Mouse (Mus musculus): ENCODE data around the gene Eva1b. TPM values are rescaled to one million over a fixed set of nuclear protein-coding genes. Genes with fewer than 3 reads are reported as not detected.

The Eva1b gene
- polyA plus RNA-seq, 1 experiment from 2014 or later = 29.0 TPM

GRCm38 (mm10) chr4:126104261-126105075, 43.1 kb upstream of the Eva1b start:
- peak overlapping the region; percentile 92 for H3K9ac ChIP-seq (ENCODE audit: low read depth, low read length)
- no peaks in the 10 kb centered on the region for H3K27me3 ChIP-seq (replicated peaks; ENCODE audit: control insufficient read depth, insufficient read depth, low read length)
- no peaks in the 10 kb centered on the region for H3K9me3 ChIP-seq (ENCODE audit: control insufficient read depth)
- H3K4me1 ChIP-seq (replicated peaks; ENCODE audit: control insufficient read depth, insufficient read depth, low read length) = peaks cover 14% of the 10 kb centered on the region
- TF ChIP-seq CTCF (IDR thresholded peaks at IDR 0.05; ENCODE audit: low read depth) = no peak
- H3K36me3 ChIP-seq (ENCODE audit: control insufficient read depth, insufficient read depth) = no peaks in the 10 kb centered on the region
- H3K27ac ChIP-seq (ENCODE audit: low read depth, low read length) = peak overlapping the region; percentile 89
- peak overlapping the region; percentile 98 for H3K4me3 ChIP-seq (ENCODE audit: low read depth, low read length)
- ATAC-seq = peak; percentile 34
- 2% methylated on average over 34 of the region's 34 CpGs for WGBS
- peak overlapping the region; percentile 71 for H3K4me2 ChIP-seq (replicated peaks; ENCODE audit: low read depth)

GRCm38 (mm10) chr4:126105131-126105783, 42.3 kb upstream of the Eva1b start:
- peak overlapping the region; percentile 98 for H3K4me3 ChIP-seq (ENCODE audit: low read depth, low read length)
- H3K27ac ChIP-seq (ENCODE audit: low read depth, low read length) = no peak overlapping the region; the same call in 1 of the 2 replicates
- no peak overlapping the region for H3K9ac ChIP-seq (ENCODE audit: low read depth, low read length)
- H3K27me3 ChIP-seq (replicated peaks; ENCODE audit: control insufficient read depth, insufficient read depth, low read length) = no peaks in the 10 kb centered on the region
- peaks cover 15% of the 10 kb centered on the region for H3K4me1 ChIP-seq (replicated peaks; ENCODE audit: control insufficient read depth, insufficient read depth, low read length)
- ATAC-seq = no peak
- 64% methylated on average over 7 of the region's 7 CpGs for WGBS
- TF ChIP-seq CTCF (IDR thresholded peaks at IDR 0.05; ENCODE audit: low read depth) = no peak
- no peaks in the 10 kb centered on the region for H3K9me3 ChIP-seq (ENCODE audit: control insufficient read depth)
- H3K4me2 ChIP-seq (replicated peaks; ENCODE audit: low read depth) = peak overlapping the region; percentile 71
- H3K36me3 ChIP-seq (ENCODE audit: control insufficient read depth, insufficient read depth) = no peaks in the 10 kb centered on the region

- Histone ChIP-seq H3K9me3 (ENCODE audit: control insufficient read depth) (no peaks in the 10 kb centered on the region), H3K27ac (ENCODE audit: low read depth, low read length) (no peak overlapping the region), H3K9ac (ENCODE audit: low read depth, low read length) (0 out of 2 replicates have a peak overlapping the region, but pooled peaks have one; percentile 11), H3K4me1 (replicated peaks; ENCODE audit: control insufficient read depth, insufficient read depth, low read length) (peaks cover 20% of the 10 kb centered on the region), H3K36me3 (ENCODE audit: control insufficient read depth, insufficient read depth) (no peaks in the 10 kb centered on the region), H3K4me2 (replicated peaks; ENCODE audit: low read depth) (no peak overlapping the region), H3K27me3 (replicated peaks; ENCODE audit: control insufficient read depth, insufficient read depth, low read length) (no peaks in the 10 kb centered on the region), H3K4me3 (ENCODE audit: low read depth, low read length) (no peak overlapping the region)
- WGBS = 63% methylated on average over 8 of the region's 8 CpGs
- ATAC-seq = no peak
- no peak for TF ChIP-seq CTCF (IDR thresholded peaks at IDR 0.05; ENCODE audit: low read depth)
These were observed 39.3 kb upstream of the Eva1b start for GRCm38 (mm10) chr4:126108061-126108740.

- no peak for TF ChIP-seq CTCF (IDR thresholded peaks at IDR 0.05; ENCODE audit: low read depth)
- ATAC-seq = no peak
- Histone ChIP-seq H3K27ac (ENCODE audit: low read depth, low read length) (peak overlapping the region; percentile 70), H3K27me3 (replicated peaks; ENCODE audit: control insufficient read depth, insufficient read depth, low read length) (no peaks in the 10 kb centered on the region), H3K9ac (ENCODE audit: low read depth, low read length) (no peak overlapping the region), H3K4me2 (replicated peaks; ENCODE audit: low read depth) (peak overlapping the region; percentile 33), H3K4me3 (ENCODE audit: low read depth, low read length) (no peak overlapping the region), H3K36me3 (ENCODE audit: control insufficient read depth, insufficient read depth) (no peaks in the 10 kb centered on the region), H3K9me3 (ENCODE audit: control insufficient read depth) (no peaks in the 10 kb centered on the region), H3K4me1 (replicated peaks; ENCODE audit: control insufficient read depth, insufficient read depth, low read length) (peaks cover 20% of the 10 kb centered on the region)
- 59% methylated on average over 10 of the region's 10 CpGs for WGBS
These were observed 37.8 kb upstream of the Eva1b start for GRCm38 (mm10) chr4:126109613-126110373.

- H3K36me3 ChIP-seq (ENCODE audit: control insufficient read depth, insufficient read depth) = no peaks in the 10 kb centered on the region
- H3K9me3 ChIP-seq (ENCODE audit: control insufficient read depth) = no peaks in the 10 kb centered on the region
- no peak overlapping the region for H3K9ac ChIP-seq (ENCODE audit: low read depth, low read length)
- H3K4me1 ChIP-seq (replicated peaks; ENCODE audit: control insufficient read depth, insufficient read depth, low read length) = peaks cover 17% of the 10 kb centered on the region
- ATAC-seq = peak; percentile 50
- H3K27me3 ChIP-seq (replicated peaks; ENCODE audit: control insufficient read depth, insufficient read depth, low read length) = no peaks in the 10 kb centered on the region
- H3K27ac ChIP-seq (ENCODE audit: low read depth, low read length) = peak overlapping the region; percentile 70
- H3K4me2 ChIP-seq (replicated peaks; ENCODE audit: low read depth) = peak overlapping the region; percentile 33
- WGBS = 25% methylated on average over 12 of the region's 12 CpGs
- peak; percentile 64 for TF ChIP-seq CTCF (IDR thresholded peaks at IDR 0.05; ENCODE audit: low read depth)
- no peak overlapping the region for H3K4me3 ChIP-seq (ENCODE audit: low read depth, low read length)
These were observed 37.0 kb upstream of the Eva1b start for GRCm38 (mm10) chr4:126110374-126111152.

All from intestine, postnatal 0 days (tissue).